Mouse (Mus musculus) cerebellum, postnatal 25 days (tissue): Measurements from ENCODE around the gene Gm49325.
A peak's percentile ranks its signal among the peaks of the same experiment; 100 is the strongest.

Source experiments
- DNase-seq, 2 experiments: peaks; one replicate each; pipeline ENCODE4 v3.0.0; 2021; ENCODE audit warnings: mixed read lengths in 2 of 2

Gm49325 gene

GRCm38 (mm10) chr10:77589749-77590148 is 16.2 kb upstream of the Gm49325 start:
- DNase-seq, result peak; percentile 20 to 45

GRCm38 (mm10) chr10:77590812-77591211 is 15.2 kb upstream of the Gm49325 start:
- DNase-seq, result peak; percentile 71 to 80

- DNase-seq, result no peak
Measured at GRCm38 (mm10) chr10:77591546-77591945, 14.5 kb upstream of the Gm49325 start.

GRCm38 (mm10) chr10:77596060-77596459 is 9.9 kb upstream of the Gm49325 start:
- no peak for DNase-seq

GRCm38 (mm10) chr10:77603021-77603420 is 3.0 kb upstream of the Gm49325 start:
- no peak for DNase-seq

GRCm38 (mm10) chr10:77604111-77604510 is 1.9 kb upstream of the Gm49325 start:
- no peak for DNase-seq

- DNase-seq, result peak in 1 of 2 experiments; percentile 34
Measured at GRCm38 (mm10) chr10:77604958-77605357, 1.0 kb upstream of the Gm49325 start.

- peak in 1 of 2 experiments; percentile 47 for DNase-seq
Measured at GRCm38 (mm10) chr10:77605368-77605767, 629 bp upstream of the Gm49325 start.

- DNase-seq, result no peak
Measured at GRCm38 (mm10) chr10:77606855-77607254, 858 bp downstream of the Gm49325 start.

GRCm38 (mm10) chr10:77607441-77607840 is 1.4 kb downstream of the Gm49325 start:
- DNase-seq, result peak in 1 of 2 experiments; percentile 36

GRCm38 (mm10) chr10:77608589-77608988 is 2.6 kb downstream of the Gm49325 start:
- no peak for DNase-seq

GRCm38 (mm10) chr10:77610221-77610961 is 4.4 kb downstream of the Gm49325 start:
- peak; percentile 59 to 73 for DNase-seq

GRCm38 (mm10) chr10:77613409-77613808 is 7.4 kb downstream of the Gm49325 start:
- DNase-seq, result no peak

GRCm38 (mm10) chr10:77615647-77616046 is 9.7 kb downstream of the Gm49325 start:
- DNase-seq, result no peak

- DNase-seq, result no peak
Measured at GRCm38 (mm10) chr10:77616166-77616565, 10.2 kb downstream of the Gm49325 start.

GRCm38 (mm10) chr10:77616926-77617325 is 10.9 kb downstream of the Gm49325 start:
- no peak for DNase-seq

- peak in 1 of 2 experiments; percentile 15 for DNase-seq
Measured at GRCm38 (mm10) chr10:77621546-77621945, 15.5 kb downstream of the Gm49325 start.

- peak; percentile 96 to 98 for DNase-seq
Measured at GRCm38 (mm10) chr10:77622055-77622988, 16.3 kb downstream of the Gm49325 start, which contains the start of gene Ube2g2. TSS of gene Ube2g2 (plus strand) at chr10:77622275.

- peak; percentile 64 to 75 for DNase-seq
Measured at GRCm38 (mm10) chr10:77623069-77623492, 17.1 kb downstream of the Gm49325 start.

GRCm38 (mm10) chr10:77623639-77624400 is 17.8 kb downstream of the Gm49325 start:
- DNase-seq, result no peak

GRCm38 (mm10) chr10:77624570-77624995 is 18.6 kb downstream of the Gm49325 start:
- DNase-seq, result no peak

GRCm38 (mm10) chr10:77626036-77626435 is 20.0 kb downstream of the Gm49325 start:
- no peak for DNase-seq

- DNase-seq, result peak; percentile 37 to 45
Measured at GRCm38 (mm10) chr10:77626591-77626990, 20.6 kb downstream of the Gm49325 start.
